Mouse (Mus musculus): ENCODE measurements at regions not wholly inside any gene's neighbourhood (a gene's known extent, or its start where the extent isn't known, plus 50 kb on each side); places are given as distances from the start of the nearest gene placed in this dataset.

- TF ChIP-seq CTCF (IDR thresholded peaks at IDR 0.05; ENCODE audit: extremely low read depth, insufficient read depth, low read length) (no peak), POLR2A (IDR thresholded peaks at IDR 0.05; ENCODE audit: extremely low read depth, insufficient read depth, low read length) (no peak)
Observed at GRCm38 (mm10) chr10:96202871-96203270, 66.5 kb downstream of the Gm5426 start.
